Mouse (Mus musculus): ENCODE measurements at regions not wholly inside any gene's neighbourhood (a gene's known extent, or its start where the extent isn't known, plus 50 kb on each side); places are given as distances from the start of the nearest gene placed in this dataset.

DNA sequence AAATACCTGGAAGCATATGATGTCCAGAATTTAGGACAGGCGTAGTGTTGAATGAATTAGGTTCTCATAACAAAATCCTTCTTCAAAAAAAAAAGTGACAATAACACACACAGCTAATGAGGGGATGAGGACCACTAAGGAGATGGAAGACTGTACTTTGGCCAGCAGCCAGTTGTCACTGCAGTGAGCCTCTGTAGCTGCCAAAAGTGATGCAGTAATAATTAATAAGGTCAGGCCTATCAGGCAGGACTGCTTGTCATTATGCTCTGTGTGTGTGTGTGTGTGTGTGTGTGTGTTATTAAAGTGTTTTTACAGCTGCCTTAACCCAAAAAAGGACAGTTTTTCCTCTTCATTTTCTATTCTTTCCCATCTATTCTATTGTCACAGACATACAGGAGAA is 221.3 kb upstream of the Kcnh7 start:
- ATAC-seq (ENCODE audit: low FRiP score) (peak; percentile 84), DNase-seq (ENCODE audit: low spot score) (peak; percentile 53)
- Histone ChIP-seq H3K4me3 (replicated peaks; ENCODE audit: low read length) (no peak overlapping the region), H3K9me3 (ENCODE audit: control insufficient read depth, low read length) (no peaks in the 10 kb centered on the region), H3K27ac (no peak overlapping the region), H3K36me3 (replicated peaks; ENCODE audit: control insufficient read depth, insufficient read depth) (no peaks in the 10 kb centered on the region), H3K27me3 (ENCODE audit: control insufficient read depth, insufficient read depth, low read length) (no peaks in the 10 kb centered on the region), H3K9ac (no peak overlapping the region), H3K4me2 (replicated peaks) (no peak overlapping the region), H3K4me1 (replicated peaks; ENCODE audit: control insufficient read depth, insufficient read depth, low read length) (no peaks in the 10 kb centered on the region)
- 67% methylated on average over 1 of the region's 1 CpGs for WGBS

All from hindbrain, embryonic 14.5 days (tissue).